Mouse (Mus musculus) adipocyte (in vitro differentiated cells): Measurements from ENCODE around the gene Zfp108.
A peak's percentile ranks its signal among the peaks of the same experiment; 100 is the strongest.
"Not testable (repeated sequence)": the region's sequence is repeated elsewhere in the genome, so short reads cannot be mapped to it uniquely, and the experiment has no call there.

Source experiments
- DNase-seq: peaks from one replicate; pipeline ENCODE4 v3.0.0-alpha.2; 2016; ENCODE audit warnings: low spot score

Zfp108 gene

DNA sequence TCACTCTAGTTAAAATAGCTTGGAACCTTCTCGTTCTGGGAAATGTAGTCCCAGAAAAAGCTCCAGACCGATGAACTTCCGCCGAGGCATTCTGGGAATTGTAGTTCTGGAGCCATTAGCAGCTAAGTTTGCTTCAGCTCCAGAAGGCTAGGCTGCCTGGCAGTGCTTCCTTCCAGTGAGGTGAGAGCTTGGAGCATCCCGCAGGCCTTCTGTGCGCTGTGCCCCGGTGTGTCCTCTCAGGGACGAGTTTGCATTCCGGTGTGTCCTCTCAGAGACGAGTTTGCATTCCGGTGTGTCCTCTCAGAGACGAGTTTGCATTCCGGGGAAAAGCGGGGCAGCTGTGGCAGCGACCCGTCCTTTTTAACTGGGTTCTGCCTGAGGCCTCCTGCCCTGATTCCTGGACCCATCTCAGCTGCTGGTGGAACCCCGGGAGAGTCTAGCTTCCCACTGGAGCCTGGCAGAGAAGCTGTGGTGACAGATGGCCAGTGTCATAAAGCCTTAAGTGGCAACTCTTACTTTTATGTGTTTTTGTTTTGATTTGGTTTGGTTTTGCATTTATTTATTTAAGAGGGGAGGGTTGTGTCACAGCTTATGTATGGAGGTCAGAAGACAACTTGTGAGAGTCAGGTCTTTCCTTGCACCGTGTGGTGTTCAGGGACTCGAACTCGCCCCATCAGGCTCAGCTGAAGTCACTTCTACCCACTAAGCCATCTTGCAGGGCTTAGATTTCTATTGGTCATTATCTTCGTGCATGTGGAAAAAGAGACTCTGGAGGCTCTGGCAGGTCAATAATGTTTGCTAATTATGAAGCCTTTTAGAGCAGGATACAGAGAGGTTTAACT lies at the start of gene Zfp108:
Gene Zfp108, plus strand, starts transcription at position 162 of the 842 bp plus-strand sequence.
- peak; percentile 79 for DNase-seq

DNA sequence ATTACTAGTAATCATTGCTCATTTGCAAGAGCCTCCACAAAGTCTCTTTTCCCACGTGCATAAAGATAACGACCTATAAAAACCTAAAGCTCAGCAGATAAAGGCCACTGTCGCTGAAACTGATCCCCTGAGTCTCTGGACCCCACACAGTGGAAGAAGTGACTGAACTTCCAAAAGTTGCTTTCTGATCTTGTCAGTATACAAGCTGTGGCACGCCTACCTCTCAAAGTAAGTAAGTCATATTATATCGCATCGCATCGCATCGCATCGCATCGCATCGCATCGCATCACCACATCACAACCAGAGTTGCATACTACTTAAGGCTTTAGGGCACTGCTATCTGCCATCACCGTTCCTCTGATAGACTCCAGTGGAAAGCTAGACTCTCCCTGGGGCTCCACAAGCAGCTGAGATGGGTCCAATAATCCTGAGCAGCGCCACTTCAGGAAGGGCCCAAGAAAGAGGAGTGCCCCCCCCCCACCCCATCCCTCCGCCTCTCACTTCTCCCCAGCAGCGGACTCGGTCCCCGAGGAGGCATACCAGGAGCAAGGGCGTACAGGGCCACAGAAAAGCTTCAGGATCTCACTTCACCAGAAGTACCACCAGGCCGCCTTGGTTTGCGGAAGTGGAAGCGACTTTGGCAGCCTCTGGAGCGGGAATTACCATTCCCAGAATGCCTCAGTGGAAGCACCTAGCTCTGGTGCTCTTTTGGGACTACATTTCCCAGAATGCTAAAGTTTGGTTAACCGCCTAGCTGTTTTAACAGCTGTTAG lies 46.9 kb upstream of the Zfp108 start:
- DNase-seq: peak; percentile 71

DNA sequence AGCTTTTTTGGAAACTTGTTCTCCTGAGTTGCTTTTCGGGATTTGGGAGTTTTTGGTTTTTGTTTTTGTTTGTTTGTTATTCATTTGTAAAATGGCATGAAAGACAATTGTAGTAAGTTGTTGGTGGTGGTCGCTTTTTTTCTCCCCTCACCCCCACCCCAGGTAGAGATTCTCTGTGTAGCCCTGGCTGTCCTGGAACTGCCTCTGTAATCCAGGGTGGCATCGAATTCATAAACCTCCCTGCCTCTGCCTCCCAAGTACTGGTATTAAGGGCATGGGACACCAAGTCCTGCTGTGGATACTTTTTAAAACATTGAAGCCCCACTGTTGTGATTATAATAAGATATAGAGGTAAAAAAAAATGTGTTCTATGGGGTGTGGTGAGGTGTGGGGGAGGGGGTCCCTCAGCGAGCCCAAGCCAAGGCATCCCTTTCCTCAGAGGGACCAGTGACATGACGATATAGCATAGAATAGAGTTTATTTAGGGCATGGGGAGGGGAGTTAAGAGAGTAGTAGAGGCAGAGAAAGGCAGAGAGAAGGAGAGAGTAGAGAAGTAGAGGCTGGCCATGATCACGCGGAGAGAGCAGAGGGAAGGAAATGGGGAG lies 46.2 kb upstream of the Zfp108 start:
- DNase-seq: no peak

DNA sequence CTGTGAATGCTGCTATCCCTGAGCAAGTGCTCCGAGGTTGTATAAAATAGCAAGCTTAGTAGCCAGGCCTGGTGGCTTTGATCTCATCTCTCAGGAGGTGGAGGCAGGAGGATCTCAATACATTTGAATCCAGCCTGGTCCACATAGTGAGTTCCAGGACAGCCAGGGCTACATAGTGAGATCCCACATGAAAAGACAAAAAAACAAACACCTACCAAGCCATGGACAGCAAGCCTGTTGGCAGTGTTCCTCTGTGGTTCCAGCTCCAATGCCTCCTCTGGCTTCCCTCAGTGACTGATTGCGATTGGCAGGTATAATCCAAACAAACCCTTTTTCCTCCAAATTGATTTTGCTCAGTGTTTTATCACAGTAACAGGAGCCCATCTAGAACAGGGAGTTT lies 44.3 kb upstream of the Zfp108 start:
- DNase-seq: no peak

- no peak for DNase-seq
These were observed 43.3 kb upstream of the Zfp108 start, which contains the start of gene Zfp111 for GRCm38 (mm10) chr7:24211343-24211742. Gene Zfp111 (minus strand): TSS chr7:24211443.

DNA sequence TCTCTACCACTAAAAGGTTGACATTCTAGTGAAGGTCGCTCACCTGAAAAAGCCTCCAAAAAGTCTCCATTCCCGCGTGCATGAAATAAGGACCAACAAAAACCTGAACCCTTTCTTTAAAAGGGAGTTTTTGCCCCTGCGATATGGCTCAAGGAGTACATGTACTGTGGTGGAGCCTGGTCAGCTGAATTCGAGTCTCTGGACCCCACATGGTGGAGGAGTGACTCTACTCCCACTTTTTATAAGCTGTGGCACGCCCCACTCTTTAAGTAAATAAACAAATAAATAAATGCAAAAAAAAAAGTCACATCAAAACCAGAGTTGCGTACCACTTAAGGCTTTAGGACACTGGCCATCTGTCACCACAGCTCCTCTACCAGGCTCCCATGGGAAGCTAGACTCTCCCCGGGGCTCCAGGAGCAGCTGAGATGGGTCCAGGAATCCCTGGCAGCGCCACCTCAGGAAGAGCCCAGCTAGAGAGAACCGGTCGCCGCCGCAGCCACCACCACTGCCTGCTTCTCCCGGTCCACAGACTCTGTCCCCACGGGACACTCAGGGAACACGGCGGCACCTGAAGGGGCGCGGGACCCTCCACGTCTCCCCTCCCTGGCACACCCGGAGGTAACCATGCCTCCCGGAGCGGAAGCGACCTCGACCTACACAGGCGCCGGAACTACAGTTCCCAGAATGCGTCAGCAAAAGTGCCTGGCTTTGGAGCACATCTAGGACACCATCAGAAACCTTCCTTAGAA lies 17.4 kb upstream of the Zfp108 start, which contains the start of gene Zfp109:
Gene Zfp109, minus strand, starts transcription at position 521 of the 752 bp plus-strand sequence.
- DNase-seq: peak; percentile 16

- DNase-seq: no peak
These were observed 597 bp upstream of the Zfp108 start for GRCm38 (mm10) chr7:24253779-24254615.

- no peak for DNase-seq
These were observed 4.9 kb downstream of the Zfp108 start for GRCm38 (mm10) chr7:24259306-24259999.

- DNase-seq: no peak
These were observed 5.4 kb downstream of the Zfp108 start for GRCm38 (mm10) chr7:24260000-24260312.

GRCm38 (mm10) chr7:24268176-24269155 lies 13.9 kb downstream of the Zfp108 start:
- DNase-seq: no peak

GRCm38 (mm10) chr7:24269256-24269655 lies 14.7 kb downstream of the Zfp108 start:
- no peak for DNase-seq

- no peak for DNase-seq
These were observed 15.2 kb downstream of the Zfp108 start for GRCm38 (mm10) chr7:24269667-24270287.

DNA sequence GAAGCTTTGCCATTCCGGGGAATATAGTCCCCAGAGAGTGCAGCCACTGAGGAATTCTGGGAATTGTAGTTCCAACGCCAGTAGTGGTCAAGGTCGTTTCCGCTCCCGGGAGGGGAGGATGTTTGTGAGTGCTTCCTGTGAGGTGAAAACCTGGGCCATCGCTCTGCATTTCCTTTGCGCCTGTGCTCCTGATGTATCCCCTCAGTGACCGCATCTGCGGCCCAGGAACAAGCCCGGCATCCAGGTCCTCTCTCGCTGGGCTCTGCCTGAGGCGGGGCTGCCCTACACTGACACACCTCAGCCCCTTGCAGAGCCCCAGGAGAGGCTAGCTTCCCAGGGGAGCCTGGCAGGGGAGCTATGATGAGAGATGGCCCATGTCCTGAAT lies 15.7 kb downstream of the Zfp108 start, which contains the start of gene Zfp93:
Gene Zfp93, plus strand, starts transcription at position 133 of the 385 bp plus-strand sequence.
- peak; percentile 79 for DNase-seq

GRCm38 (mm10) chr7:24271191-24271590 lies 16.6 kb downstream of the Zfp108 start:
- no peak for DNase-seq

DNA sequence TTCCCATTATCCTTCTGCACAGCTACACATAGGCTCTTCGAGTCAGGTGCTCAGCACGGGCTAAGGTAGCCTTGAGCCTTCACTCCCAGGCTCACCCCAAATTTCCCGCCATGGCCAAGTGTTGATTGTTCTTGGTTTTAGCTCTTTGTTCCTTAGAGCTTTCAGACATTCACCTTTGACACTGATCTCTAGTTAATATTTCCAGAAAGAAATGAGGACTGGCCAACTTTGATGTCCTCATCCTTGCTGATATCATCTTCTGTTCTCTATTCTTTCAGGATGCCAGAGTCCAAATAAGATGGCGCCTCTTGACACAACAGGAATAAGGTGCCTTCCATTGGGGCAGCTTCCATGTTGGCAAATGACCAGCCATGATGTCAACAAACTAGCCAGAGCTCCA lies 19.9 kb downstream of the Zfp108 start:
- no peak for DNase-seq

DNA sequence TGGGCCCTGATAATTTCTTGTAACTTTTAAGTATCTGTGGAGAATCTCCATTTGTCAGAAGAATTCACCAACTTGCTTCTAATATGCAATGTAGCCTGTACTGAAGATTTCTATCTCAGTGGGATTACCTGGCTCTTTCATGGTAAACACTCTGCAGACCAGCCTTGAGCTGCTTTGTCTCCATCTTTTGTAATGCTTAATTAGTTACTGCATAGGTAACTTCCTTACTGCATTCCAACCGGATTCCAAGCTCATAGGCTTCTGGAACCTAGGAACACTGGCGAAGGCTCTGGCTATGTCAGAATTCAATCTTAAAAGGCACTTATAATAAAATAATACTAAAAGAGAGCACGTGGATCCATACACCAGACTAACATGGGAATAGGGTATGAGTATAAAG lies 24.2 kb downstream of the Zfp108 start:
- DNase-seq: not testable (repeated sequence)

- no peak for DNase-seq
These were observed 25.6 kb downstream of the Zfp108 start for GRCm38 (mm10) chr7:24280031-24280857.

GRCm38 (mm10) chr7:24280858-24281145 lies 26.2 kb downstream of the Zfp108 start:
- DNase-seq: no peak
